Mouse (Mus musculus): ENCODE data around the gene Picalm.

- TF ChIP-seq CTCF (conservative IDR thresholded peaks at IDR 0.05; ENCODE audit: insufficient read depth, insufficient read length, low read depth, low read length) (no peak), POLR2A (IDR thresholded peaks at IDR 0.05; ENCODE audit: low read depth, low read length) (no peak)
Measured at GRCm38 (mm10) chr7:90095097-90095496, 34.9 kb upstream of the Picalm start.
